Mouse (Mus musculus) embryo, embryonic 11.5 days (tissue): Measurements from ENCODE around the gene Scgb2b2.

ENCODE experiments used
- DNase-seq: peaks from one replicate; pipeline ENCODE4 v3.0.0-alpha.2; 2012; ENCODE audit warnings: low read depth, low spot score

The Scgb2b2 gene

DNA sequence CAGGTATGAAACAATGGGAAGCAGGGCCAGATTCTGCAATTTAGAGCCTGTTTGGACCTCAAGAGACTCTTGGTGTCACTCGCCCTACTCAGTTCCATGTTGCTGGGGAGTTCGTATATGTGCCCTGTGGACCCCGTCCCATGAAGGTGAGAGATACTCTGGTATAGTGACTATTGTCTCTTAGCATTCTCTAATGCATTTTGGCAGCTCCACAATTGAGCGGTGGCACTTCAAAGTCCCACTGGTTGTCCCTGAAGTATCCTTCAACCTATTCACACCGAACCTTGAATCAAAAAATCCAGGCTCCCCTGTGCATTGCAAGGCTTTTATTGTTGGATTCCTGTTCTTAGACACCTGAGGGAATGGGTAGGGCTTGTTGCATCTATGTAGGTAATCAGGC is at the start of gene Scgb2b2:
TSS of gene Scgb2b2 (plus strand) at position 301 of the 400 bp plus-strand sequence.
- DNase-seq: no peak

- DNase-seq: no peak
These were observed 1.4 kb downstream of the Scgb2b2 start, which contains the start of gene Scgb1b2 for GRCm38 (mm10) chr7:31291721-31292120. Gene Scgb1b2, minus strand, starts transcription at chr7:31291821.
